Mouse (Mus musculus): Measurements from ENCODE around the gene Fam133b.

DNA sequence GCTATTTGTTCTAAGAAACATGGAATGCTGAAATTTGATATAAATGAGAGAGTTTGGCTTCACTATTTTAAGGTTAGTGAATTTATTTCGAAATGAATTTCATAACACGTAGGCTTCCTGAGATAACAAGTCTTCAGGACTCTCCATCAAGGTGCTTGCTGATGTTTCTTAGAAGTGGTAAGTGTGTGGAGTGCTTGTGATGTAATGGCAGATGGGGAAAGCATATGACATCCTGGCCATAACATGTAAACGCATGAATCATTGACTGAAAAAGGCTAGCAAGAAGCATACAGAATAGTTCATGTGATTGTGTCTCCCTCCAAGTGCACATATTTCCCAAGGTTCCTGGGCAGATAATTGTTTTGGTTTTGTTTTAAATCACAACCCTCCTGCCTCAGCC is 57.2 kb downstream of the Fam133b start:
- TF ChIP-seq CTCF (IDR thresholded peaks at IDR 0.05; ENCODE audit: borderline replicate concordance, extremely low read depth, insufficient read depth, insufficient read length): no peak
- TF ChIP-seq POLR2A (IDR thresholded peaks at IDR 0.05; ENCODE audit: borderline replicate concordance, extremely low read depth, insufficient read depth, insufficient read length, poor library complexity, severe bottlenecking): no peak
